Mouse (Mus musculus) ES-Bruce4 (cell line): ENCODE measurements around the gene Prickle1.

Source experiments
- CTCF ChIP-seq: IDR thresholded peaks from one replicate; pipeline ENCODE4 v1.8.1; 2011; ENCODE audit warnings: low read depth, low read length
- EP300 ChIP-seq: IDR thresholded peaks from 2 replicates; pipeline ENCODE4 v1.6.1; 2011; ENCODE audit warnings: low read depth, low read length; ENCODE audit not compliant: insufficient read depth
- POLR2A ChIP-seq: IDR thresholded peaks from one replicate; pipeline ENCODE4 v1.8.1; 2011; ENCODE audit warnings: low read length; ENCODE audit not compliant: insufficient read depth

- TF ChIP-seq POLR2A (no peak), CTCF (no peak), EP300 (no peak)
Observed at GRCm38 (mm10) chr15:93635603-93636002, 39.9 kb upstream of the Prickle1 start.
